Mouse (Mus musculus) kidney, postnatal 10 days (tissue): ENCODE measurements at regions not wholly inside any gene's neighbourhood (a gene's known extent, or its start where the extent isn't known, plus 50 kb on each side); places are given as distances from the start of the nearest gene placed in this dataset.

Experiments
- DNase-seq: peaks from one replicate; pipeline ENCODE4 v3.0.0; 2021; ENCODE audit warnings: mixed read lengths

DNA sequence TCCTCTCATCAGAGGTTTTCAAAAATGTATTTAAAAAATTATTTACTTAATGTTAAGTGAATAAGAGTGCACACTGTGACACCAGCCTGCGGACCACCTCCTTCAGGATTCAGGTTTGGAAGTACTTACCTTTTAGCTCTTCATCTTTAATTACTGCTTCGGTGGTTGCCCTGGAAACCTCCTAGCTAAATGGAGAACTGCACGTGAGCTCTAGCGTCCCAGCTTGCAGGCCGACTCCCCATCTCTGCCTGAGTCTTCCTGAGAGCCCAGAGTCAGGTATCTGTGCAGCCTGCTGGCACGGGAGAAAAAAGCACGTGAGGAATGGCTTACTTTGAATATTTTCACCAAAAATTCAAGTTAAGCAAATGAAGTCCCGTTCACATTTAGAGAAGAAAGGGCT lies 207.5 kb upstream of the Klf14 start:
- no peak for DNase-seq

DNA sequence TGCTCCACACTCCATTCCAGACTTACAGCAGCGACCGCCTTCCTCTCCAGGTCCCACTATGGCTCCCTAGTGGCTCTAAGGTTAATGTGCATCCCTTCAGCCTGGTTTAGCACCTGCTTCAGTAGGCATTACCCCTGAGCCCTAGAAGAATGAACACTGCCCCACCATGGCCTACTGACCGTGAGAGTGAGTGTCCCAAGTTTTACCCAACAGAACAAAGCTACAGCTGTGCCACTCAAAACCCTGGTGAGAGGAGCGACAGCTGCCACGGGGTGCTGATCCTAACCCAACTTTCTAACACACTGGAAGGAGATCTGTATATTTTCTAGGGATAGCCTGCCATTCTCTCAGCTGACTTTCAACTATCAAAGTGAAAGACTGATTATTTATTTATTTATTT lies 208.9 kb upstream of the Klf14 start:
- DNase-seq, result no peak

DNA sequence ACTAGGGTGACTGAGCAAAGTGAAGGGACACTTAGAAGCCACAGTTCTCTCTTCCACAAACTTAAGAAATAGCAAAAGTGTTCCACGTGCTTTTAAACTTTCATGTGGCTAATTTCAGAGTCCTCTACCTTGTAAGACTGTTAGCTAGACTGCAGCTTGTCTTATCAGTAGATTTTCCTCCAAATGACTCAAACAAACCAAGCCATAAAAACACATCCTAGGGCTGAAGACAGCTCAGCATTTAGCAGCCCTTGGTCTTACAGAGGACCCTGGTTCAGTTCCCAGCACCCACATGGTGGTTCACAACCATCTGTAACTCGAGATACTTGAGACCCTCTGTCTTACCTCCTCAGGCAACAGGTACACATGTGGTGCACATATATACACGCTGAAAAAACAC lies 209.9 kb upstream of the Klf14 start:
- DNase-seq, result no peak

DNA sequence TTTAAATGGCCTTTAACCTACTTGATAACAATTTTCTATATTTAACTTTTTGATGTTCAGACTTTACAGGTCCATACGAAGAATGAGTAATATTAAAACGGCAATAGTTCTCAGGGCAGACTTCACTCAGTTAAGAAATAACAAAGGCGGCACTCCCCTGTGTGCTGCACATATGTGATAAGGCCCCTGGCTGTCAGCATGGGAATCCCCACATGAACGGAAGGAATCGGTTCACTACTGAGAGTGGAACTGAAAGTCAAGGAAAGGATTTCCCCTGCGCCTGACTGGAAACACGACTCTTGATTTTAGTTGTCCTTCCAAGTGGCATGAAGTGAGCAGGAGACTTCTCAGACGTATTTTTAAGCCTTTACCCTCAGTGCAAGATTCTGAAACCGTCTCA lies 210.5 kb upstream of the Klf14 start:
- no peak for DNase-seq

GRCm38 (mm10) chr6:31169868-31170600 lies 211.2 kb upstream of the Klf14 start:
- DNase-seq, result no peak

- DNase-seq, result no peak
Observed at GRCm38 (mm10) chr6:31171831-31172569, 213.1 kb upstream of the Klf14 start.

- no peak for DNase-seq
Observed at GRCm38 (mm10) chr6:31175769-31176168, 216.9 kb upstream of the Klf14 start.

- peak; percentile 69 for DNase-seq
Observed at GRCm38 (mm10) chr6:31176368-31176767, 217.5 kb upstream of the Klf14 start.

GRCm38 (mm10) chr6:31176831-31177230 lies 218.0 kb upstream of the Klf14 start:
- DNase-seq, result no peak

- DNase-seq, result no peak
Observed at GRCm38 (mm10) chr6:31178201-31178880, 219.5 kb upstream of the Klf14 start.

DNA sequence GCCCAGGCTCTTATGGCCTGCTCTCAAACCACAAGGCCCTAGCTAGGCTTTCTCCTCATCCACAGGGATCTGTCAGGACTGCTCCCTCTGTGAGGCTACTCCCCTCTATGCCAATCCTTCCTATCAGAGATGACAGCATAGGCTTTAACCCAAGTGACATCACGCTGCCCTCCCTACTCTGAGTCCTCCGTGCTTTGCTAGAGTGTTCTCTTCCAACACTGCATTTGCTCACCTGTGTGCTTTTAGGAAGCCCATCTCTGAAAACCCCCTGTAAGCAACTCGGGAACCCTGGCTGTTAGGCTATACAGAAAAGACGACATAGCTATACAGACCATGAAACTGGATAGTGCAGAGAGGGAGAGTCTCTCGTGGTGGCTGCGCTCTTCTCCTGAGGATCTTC lies 216.3 kb upstream of the Mkln1 start:
- DNase-seq, result no peak

GRCm38 (mm10) chr6:31183127-31183526 lies 215.4 kb upstream of the Mkln1 start:
- DNase-seq, result no peak

DNA sequence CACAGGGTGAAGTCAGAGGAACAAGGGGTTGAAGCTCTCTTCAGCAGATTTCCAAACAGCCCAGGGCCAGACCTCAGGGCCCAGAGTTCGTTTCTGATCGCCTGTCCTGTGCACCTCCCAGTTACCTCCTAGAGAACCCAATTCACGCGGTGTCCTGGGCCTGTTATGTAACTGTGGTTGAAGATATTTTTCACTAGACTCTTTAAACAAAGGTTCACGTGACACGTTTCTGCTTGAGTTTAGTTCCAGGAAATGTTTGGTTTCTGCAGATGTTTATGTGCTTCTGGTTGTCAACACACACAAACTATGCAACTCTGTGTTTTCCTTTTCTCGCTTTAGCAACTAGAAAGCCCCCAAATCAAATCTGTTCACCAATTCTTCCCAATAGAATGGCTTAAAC lies 214.0 kb upstream of the Mkln1 start:
- DNase-seq, result no peak

GRCm38 (mm10) chr6:31185151-31185550 lies 213.4 kb upstream of the Mkln1 start:
- no peak for DNase-seq

- DNase-seq, result no peak
Observed at GRCm38 (mm10) chr6:31188066-31188465, 210.5 kb upstream of the Mkln1 start.

- peak; percentile 43 for DNase-seq
Observed at GRCm38 (mm10) chr6:31189060-31189459, 209.5 kb upstream of the Mkln1 start.

DNA sequence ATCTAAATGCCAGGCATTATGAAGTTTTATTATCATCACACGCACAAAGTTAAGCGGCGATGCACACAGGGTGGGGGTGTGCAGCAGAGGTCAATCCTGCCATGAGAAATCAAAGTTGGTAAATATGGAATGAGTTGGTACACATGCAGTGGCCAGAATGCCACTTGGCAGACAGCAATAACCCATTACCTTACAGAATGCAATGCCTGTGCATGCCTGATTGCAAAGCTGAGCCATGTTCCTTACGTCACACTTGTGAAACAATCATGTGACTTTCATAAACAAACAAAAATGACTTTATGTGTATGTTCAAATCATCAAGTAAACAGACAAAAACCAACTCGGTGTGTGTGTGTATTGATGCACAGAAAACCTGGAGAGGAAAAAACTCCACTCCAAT lies 208.5 kb upstream of the Mkln1 start:
- DNase-seq, result no peak

GRCm38 (mm10) chr6:31190628-31191373 lies 207.7 kb upstream of the Mkln1 start:
- no peak for DNase-seq

- no peak for DNase-seq
Observed at GRCm38 (mm10) chr6:31191577-31191976, 207.0 kb upstream of the Mkln1 start.

DNA sequence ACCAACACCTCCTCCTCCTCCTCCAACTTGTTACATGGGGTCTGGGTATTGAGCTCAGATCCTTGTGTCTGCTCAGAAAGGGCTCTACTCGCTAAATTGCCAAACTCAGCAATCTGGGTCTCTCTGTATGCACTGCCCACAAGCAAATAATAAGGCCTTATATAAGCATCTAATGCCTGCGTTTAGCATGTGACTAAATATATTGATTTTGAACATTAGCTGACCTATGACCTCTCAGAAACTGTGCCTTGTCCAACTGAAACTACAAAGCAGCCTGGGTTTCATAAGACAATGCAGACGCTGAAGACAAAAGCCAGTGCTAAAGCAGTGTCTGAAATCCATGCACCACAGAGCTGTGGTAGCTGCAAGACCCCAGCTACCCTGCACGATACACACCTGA lies 206.3 kb upstream of the Mkln1 start:
- no peak for DNase-seq

DNA sequence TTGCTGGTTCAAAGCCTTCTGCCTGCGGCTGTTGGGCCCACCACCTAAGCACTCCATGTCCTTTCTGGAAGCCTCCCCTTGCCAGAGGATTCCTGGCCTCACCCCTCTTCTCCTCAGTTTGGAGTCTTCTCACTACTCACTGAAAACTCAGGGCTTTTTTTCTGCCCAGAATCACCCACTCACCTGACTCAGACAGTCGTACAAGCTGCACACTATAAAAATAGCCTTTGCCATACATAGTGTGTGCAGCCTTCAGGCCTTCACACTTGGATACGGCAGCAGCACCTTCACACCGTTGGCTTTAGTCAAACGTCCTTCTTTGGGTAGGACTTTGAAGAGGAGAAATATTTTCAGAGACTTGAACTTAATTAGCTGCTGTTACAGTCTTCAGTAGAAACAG lies 205.3 kb upstream of the Mkln1 start:
- DNase-seq, result no peak

DNA sequence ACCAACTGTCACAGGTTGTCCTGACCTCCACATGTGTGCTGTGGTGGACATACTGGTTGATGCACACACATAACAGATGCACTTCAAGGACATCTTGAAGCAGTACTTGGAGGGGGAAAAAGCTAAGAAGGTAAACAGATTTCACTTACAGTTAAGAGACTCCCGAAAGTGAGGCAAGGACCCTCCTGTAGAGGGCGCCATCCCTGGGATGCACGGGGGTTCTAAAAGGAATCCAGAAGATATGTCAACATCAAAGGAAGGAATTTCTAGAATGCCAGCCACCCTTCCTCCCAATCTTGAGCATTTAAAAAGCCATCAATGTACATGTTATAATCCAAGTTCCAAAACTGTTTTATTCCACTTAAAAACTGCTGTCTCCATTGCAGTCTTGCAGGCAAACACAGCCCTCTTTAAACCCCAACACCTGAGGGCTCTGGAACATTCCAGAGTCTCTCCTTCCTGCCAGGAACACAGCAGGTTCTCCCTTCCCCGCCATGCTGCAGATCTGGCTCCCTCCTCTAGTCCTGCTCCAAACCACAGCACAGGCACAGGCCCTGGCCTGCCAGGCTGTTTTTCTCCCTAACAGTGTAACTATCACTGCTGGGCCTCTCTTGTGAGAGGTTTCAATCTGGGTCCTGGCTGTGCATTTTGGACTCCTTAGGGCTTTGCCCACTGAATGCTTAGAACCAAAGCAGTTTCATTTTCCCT lies 200.8 kb upstream of the Mkln1 start:
- DNase-seq, result peak; percentile 44

DNA sequence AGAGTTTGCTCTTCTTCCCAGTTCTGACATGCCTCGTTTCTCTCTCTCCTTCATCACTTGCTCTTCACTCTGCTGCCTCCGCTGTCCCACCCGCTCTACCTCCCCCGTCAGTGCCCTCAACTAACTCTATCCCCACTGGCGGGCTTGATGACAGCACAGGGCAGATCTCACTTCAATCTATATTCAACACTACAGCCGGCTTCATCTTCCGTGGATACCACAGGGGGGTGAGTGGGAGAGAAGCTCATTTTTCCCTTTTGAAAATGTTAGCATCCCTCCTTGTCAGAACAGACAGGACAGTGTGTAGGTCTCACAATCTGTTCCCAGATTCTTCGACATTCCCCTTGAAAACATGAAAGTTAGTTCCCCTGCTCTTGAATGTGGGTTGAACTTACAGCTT lies 200.2 kb upstream of the Mkln1 start:
- DNase-seq, result no peak
